Mouse (Mus musculus): ENCODE measurements around the gene Qprt. TPM values are rescaled to one million over a fixed set of nuclear protein-coding genes. Genes with fewer than 3 reads are reported as not detected.

Qprt gene
- polyA plus RNA-seq, 1 experiment: not detected

DNA sequence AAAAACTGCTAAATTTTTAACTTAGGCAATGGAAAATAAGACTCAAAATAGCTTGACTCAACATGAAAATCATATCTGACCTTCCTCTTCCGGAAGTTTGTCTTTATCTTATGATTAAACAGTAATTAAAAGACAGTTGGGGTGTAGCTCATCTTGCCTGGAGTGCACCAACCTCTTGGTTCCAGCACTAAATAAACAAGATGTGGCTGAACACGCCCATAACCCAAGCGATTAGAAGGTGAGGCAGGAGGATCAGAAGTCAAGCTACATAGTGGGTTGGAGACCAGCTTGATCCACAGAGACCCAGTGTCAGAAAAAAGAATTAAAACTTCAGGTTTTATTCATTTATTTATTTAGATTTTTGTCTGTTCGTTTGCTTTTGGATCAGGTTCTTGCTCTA, 38.3 kb downstream of the Qprt start:
- Histone ChIP-seq H3K4me3 (ENCODE audit: insufficient read depth, low read depth, low read length) (no peak overlapping the region), H3K27ac (ENCODE audit: insufficient read depth, low read depth, low read length) (no peak overlapping the region), H3K4me1 (ENCODE audit: control insufficient read depth, insufficient read depth, low read length) (0 out of 2 replicates have a peak, but pooled peaks cover under 1% of the 10 kb centered on the region)
- TF ChIP-seq CTCF (IDR thresholded peaks at IDR 0.05; ENCODE audit: insufficient read depth, low read depth, low read length) (no peak), POLR2A (IDR thresholded peaks at IDR 0.05; ENCODE audit: insufficient read depth, low read depth, low read length) (no peak)
- WGBS: 88% methylated on average over 4 of the region's 4 CpGs

DNA sequence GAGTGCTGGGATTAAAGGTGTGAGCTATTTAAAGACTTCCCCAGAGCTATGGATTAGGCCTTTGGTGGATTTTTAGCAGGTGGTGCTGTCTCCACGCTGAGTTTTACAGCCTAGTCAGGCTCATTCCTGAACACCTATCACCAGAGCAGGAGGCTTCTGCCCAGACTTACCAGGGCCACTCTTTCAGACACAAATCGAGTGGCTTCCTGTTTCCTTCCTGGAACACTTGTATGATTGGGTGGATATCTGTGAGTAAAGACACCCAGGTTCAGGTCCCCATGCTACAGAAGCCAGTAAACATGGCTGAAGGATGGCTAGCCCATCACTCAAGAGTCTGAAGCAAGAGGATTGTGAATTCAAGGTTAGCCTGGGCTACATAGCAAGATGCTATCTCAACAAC, 39.0 kb downstream of the Qprt start:
- WGBS: 69% methylated on average over 2 of the region's 2 CpGs
- Histone ChIP-seq H3K4me3 (ENCODE audit: insufficient read depth, low read depth, low read length) (no peak overlapping the region), H3K27ac (ENCODE audit: insufficient read depth, low read depth, low read length) (no peak overlapping the region), H3K4me1 (ENCODE audit: control insufficient read depth, insufficient read depth, low read length) (no peaks in the 10 kb centered on the region)
- TF ChIP-seq POLR2A (IDR thresholded peaks at IDR 0.05; ENCODE audit: insufficient read depth, low read depth, low read length) (no peak), CTCF (IDR thresholded peaks at IDR 0.05; ENCODE audit: insufficient read depth, low read depth, low read length) (no peak)

DNA sequence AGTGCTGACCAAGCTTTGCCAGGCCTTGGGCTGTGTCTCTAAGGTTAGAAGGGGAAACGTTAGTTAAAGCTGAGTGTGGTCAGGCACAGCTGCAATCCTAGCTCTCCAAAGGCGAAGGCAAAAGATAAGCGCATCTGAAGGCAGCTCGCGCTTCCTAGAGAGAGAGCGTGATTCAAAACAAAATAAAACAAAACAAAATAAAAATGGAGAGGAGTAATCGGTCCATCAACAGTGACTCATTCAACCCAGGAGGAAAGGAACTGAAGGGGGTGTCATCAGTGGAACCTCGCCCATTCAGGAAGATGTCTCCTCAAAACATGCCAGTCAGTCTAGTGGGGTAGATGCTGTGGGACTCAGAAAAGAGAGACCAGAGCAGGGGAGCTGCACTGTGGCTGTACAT, 39.8 kb downstream of the Qprt start:
- 78% methylated on average over 8 of the region's 8 CpGs for WGBS
- Histone ChIP-seq H3K4me3 (ENCODE audit: insufficient read depth, low read depth, low read length) (no peak overlapping the region), H3K4me1 (ENCODE audit: control insufficient read depth, insufficient read depth, low read length) (no peaks in the 10 kb centered on the region), H3K27ac (ENCODE audit: insufficient read depth, low read depth, low read length) (no peak overlapping the region)
- TF ChIP-seq POLR2A (IDR thresholded peaks at IDR 0.05; ENCODE audit: insufficient read depth, low read depth, low read length): no peak
- TF ChIP-seq CTCF (IDR thresholded peaks at IDR 0.05; ENCODE audit: insufficient read depth, low read depth, low read length): no peak

DNA sequence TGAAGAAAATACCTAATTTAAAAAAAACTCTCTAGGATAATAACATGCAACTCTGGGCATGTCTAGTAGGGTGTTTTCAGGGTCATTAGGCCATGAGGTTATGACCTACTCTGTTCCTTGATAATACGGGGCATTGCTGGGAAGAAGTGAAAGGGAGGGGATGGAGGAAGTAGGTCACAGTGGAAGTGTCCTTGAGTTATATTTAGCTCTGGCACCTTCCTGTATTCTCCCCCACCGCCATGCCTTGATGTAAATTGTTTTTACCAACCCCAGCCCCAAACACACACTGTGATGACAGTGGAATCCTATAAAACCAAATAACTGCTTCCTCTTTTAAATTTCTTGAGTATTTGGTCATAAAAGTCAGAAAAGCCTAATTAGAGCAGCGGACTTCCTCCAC, 42.0 kb downstream of the Qprt start:
- no peaks in the 10 kb centered on the region for H3K4me1 ChIP-seq (ENCODE audit: control insufficient read depth, insufficient read depth, low read length)
- H3K27ac ChIP-seq (ENCODE audit: insufficient read depth, low read depth, low read length): no peak overlapping the region
- WGBS: 81% methylated on average over 3 of the region's 3 CpGs
- TF ChIP-seq POLR2A (IDR thresholded peaks at IDR 0.05; ENCODE audit: insufficient read depth, low read depth, low read length) (no peak), CTCF (IDR thresholded peaks at IDR 0.05; ENCODE audit: insufficient read depth, low read depth, low read length) (no peak)
- no peak overlapping the region for H3K4me3 ChIP-seq (ENCODE audit: insufficient read depth, low read depth, low read length)

DNA sequence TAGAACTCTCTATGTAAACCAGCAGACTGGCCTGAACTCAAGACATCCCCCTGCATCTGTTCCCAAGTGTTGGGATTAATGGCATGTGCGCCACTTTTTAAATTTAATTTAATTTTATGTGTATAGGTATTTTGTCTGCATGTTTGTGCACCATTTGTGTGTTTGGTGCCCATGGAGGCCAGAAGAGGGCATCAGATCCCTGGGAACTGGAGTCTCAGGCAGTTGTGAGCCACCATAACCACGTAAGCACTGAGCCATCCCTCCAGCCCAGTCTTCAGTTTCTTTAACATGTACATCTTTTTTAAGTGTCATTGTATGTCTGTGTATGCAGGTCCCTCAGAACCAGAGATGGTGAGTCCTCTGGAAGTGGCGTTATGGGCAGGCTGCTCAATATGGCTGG, 44.3 kb downstream of the Qprt start:
- no peak for TF ChIP-seq CTCF (IDR thresholded peaks at IDR 0.05; ENCODE audit: insufficient read depth, low read depth, low read length)
- TF ChIP-seq POLR2A (IDR thresholded peaks at IDR 0.05; ENCODE audit: insufficient read depth, low read depth, low read length): no peak
- Histone ChIP-seq H3K4me3 (ENCODE audit: insufficient read depth, low read depth, low read length) (no peak overlapping the region), H3K27ac (ENCODE audit: insufficient read depth, low read depth, low read length) (no peak overlapping the region), H3K4me1 (ENCODE audit: control insufficient read depth, insufficient read depth, low read length) (no peaks in the 10 kb centered on the region)
- WGBS: 93% methylated on average over 3 of the region's 3 CpGs

DNA sequence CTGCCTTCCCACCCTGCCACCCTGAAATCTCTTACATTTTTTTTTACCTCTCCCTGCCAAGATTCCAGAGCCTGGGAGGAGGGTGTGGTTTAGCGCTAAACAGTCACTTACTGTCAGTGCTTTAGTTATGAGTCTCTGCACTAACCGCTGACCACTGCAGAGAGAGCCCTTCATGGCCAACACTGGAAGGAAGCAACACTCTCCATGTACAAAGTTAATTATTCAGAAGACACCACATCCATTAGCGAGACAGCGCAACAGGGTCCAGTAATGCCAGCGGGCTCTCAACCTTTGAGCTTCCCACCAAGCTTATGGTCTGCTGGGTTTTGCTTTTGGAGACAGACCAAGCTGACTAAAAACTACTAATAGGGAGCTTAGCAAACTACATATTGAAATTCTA, 45.8 kb downstream of the Qprt start:
- Histone ChIP-seq H3K4me1 (ENCODE audit: control insufficient read depth, insufficient read depth, low read length) (no peaks in the 10 kb centered on the region), H3K4me3 (ENCODE audit: insufficient read depth, low read depth, low read length) (no peak overlapping the region), H3K27ac (ENCODE audit: insufficient read depth, low read depth, low read length) (no peak overlapping the region)
- 84% methylated on average over 5 of the region's 5 CpGs for WGBS
- TF ChIP-seq CTCF (IDR thresholded peaks at IDR 0.05; ENCODE audit: insufficient read depth, low read depth, low read length) (no peak), POLR2A (IDR thresholded peaks at IDR 0.05; ENCODE audit: insufficient read depth, low read depth, low read length) (no peak)

DNA sequence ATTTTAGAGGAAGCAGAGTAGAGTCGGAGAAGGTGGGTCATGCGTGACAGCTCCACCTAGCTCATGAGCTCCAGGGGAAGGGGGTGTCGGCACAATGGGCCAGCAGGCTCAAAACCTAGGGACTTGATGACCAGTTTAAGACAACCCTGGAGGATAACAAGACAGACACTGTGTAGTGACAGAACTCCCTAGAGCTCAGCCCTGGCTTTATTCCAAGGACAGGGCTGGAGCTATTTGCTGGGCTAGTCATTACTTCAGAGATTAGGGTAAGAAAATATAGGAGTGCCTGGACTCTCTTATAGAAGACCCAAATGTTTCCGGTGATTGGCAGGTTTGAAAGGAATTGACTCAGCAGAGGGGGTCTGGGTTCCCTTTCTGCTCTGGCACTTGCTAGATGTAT, 48.8 kb downstream of the Qprt start:
- Histone ChIP-seq H3K4me1 (ENCODE audit: control insufficient read depth, insufficient read depth, low read length) (no peaks in the 10 kb centered on the region), H3K4me3 (ENCODE audit: insufficient read depth, low read depth, low read length) (no peak overlapping the region), H3K27ac (ENCODE audit: insufficient read depth, low read depth, low read length) (no peak overlapping the region)
- TF ChIP-seq POLR2A (IDR thresholded peaks at IDR 0.05; ENCODE audit: insufficient read depth, low read depth, low read length): no peak
- TF ChIP-seq CTCF (IDR thresholded peaks at IDR 0.05; ENCODE audit: insufficient read depth, low read depth, low read length): no peak
- WGBS: 88% methylated on average over 4 of the region's 4 CpGs

DNA sequence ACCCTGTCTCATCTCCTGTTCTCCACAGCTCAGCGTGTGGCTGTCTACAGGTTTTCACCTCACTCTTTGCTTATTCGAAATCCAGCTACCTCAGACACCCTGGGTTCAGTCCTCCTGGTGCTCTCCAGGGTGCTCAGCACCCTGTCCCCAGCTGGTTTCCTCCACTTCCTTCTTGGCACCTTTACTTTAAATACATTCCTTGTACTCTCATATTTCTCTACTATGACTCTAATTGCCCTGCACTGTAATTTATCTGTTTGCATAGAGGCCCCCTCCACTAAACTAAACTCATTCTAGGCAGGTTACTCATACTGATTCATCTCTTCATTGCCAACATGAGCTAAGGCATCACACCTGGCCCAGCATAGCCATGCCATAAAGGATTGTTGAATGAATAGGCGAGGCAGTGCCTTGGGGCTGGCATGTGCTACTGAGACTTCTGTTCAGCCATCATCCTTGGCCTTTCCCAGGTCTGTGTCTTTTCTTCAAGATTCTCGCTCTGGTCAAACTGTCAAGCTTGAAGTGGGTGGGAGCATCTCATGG, 51.1 kb downstream of the Qprt start:
- Histone ChIP-seq H3K4me3 (ENCODE audit: insufficient read depth, low read depth, low read length) (no peak overlapping the region), H3K27ac (ENCODE audit: insufficient read depth, low read depth, low read length) (no peak overlapping the region), H3K4me1 (ENCODE audit: control insufficient read depth, insufficient read depth, low read length) (no peaks in the 10 kb centered on the region)
- 85% methylated on average over 4 of the region's 4 CpGs for WGBS
- TF ChIP-seq CTCF (IDR thresholded peaks at IDR 0.05; ENCODE audit: insufficient read depth, low read depth, low read length) (no peak), POLR2A (IDR thresholded peaks at IDR 0.05; ENCODE audit: insufficient read depth, low read depth, low read length) (no peak)

DNA sequence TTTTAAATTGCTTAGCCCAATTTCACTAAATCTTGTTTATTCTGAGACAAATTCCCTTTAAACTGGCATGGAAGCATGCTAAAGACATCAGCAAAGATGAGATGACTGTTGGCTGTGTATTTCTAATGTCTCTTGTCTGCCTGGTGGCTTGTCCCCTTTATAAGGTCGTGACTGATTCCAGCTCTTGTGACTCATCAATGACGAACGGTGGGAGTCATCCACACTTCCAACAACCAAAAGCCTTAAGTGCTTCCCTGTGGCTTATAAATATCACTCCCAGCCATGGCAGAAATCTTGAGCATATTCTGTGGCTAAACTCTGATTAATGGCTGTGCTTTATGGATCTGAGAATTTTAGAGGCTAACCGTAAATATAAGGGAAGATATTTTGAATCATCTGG, 55.7 kb downstream of the Qprt start:
- Histone ChIP-seq H3K4me1 (ENCODE audit: control insufficient read depth, insufficient read depth, low read length) (no peaks in the 10 kb centered on the region), H3K4me3 (ENCODE audit: insufficient read depth, low read depth, low read length) (no peak overlapping the region), H3K27ac (ENCODE audit: insufficient read depth, low read depth, low read length) (no peak overlapping the region; the same call in 1 of the 2 replicates)
- WGBS: 48% methylated on average over 4 of the region's 4 CpGs
- TF ChIP-seq POLR2A (IDR thresholded peaks at IDR 0.05; ENCODE audit: insufficient read depth, low read depth, low read length) (no peak), CTCF (IDR thresholded peaks at IDR 0.05; ENCODE audit: insufficient read depth, low read depth, low read length) (no peak)

DNA sequence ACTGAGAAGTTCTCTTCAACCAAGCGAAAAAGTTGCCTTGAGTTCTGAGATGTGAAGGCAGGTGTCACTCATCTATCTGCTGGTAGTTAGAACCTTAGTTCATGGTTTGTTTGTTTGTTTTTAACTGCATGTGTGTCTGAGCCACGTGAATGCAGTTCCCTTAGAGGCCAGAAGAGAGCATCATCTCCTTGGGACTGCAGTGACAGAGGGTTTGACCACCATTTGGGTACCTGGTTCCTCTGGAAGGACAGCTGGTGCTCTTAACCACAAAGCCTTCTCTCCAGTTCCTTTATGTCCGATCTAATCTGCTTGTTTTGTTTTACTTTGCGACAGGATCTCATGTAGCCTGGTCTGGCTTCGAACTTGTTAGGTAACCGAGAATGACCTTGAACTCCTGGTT, 56.5 kb downstream of the Qprt start:
- H3K4me3 ChIP-seq (ENCODE audit: insufficient read depth, low read depth, low read length): no peak overlapping the region
- TF ChIP-seq POLR2A (IDR thresholded peaks at IDR 0.05; ENCODE audit: insufficient read depth, low read depth, low read length) (no peak), CTCF (IDR thresholded peaks at IDR 0.05; ENCODE audit: insufficient read depth, low read depth, low read length) (no peak)
- WGBS: 91% methylated on average over 6 of the region's 6 CpGs
- H3K4me1 ChIP-seq (ENCODE audit: control insufficient read depth, insufficient read depth, low read length): no peaks in the 10 kb centered on the region
- no peak overlapping the region for H3K27ac ChIP-seq (ENCODE audit: insufficient read depth, low read depth, low read length)

Other genes starting within 250 kb of the Qprt start
- not detected in 2 replicates for gene Taok2, start 237.5 kb downstream of the Qprt start, polyA plus RNA-seq (2012; ENCODE audit: insufficient read depth, insufficient read length, low replicate concordance, missing spikeins)
- gene Tmem219, start 199.3 kb downstream of the Qprt start, polyA plus RNA-seq (2012; ENCODE audit: insufficient read depth, insufficient read length, low replicate concordance, missing spikeins): not detected in 2 replicates
- not detected in 2 replicates for gene Kctd13, start 193.3 kb downstream of the Qprt start, polyA plus RNA-seq (2012; ENCODE audit: insufficient read depth, insufficient read length, low replicate concordance, missing spikeins)
- not detected in 2 replicates for gene Asphd1, start 172.6 kb downstream of the Qprt start, polyA plus RNA-seq (2012; ENCODE audit: insufficient read depth, insufficient read length, low replicate concordance, missing spikeins)
- not detected in 2 replicates for gene Sez6l2, start 171.7 kb downstream of the Qprt start, polyA plus RNA-seq (2012; ENCODE audit: insufficient read depth, insufficient read length, low replicate concordance, missing spikeins)
- gene Cdipt, start 146.3 kb downstream of the Qprt start, polyA plus RNA-seq (2012; ENCODE audit: insufficient read depth, insufficient read length, low replicate concordance, missing spikeins): 241 TPM in 1 of 2 replicates, not detected in the other
- not detected in 2 replicates for gene Cdiptos, start 146.1 kb downstream of the Qprt start, polyA plus RNA-seq (2012; ENCODE audit: insufficient read depth, insufficient read length, low replicate concordance, missing spikeins)
- not detected in 2 replicates for gene Mvp, start 107.6 kb downstream of the Qprt start, polyA plus RNA-seq (2012; ENCODE audit: insufficient read depth, insufficient read length, low replicate concordance, missing spikeins)
- gene Pagr1b, start 105.7 kb downstream of the Qprt start, polyA plus RNA-seq (2012; ENCODE audit: insufficient read depth, insufficient read length, low replicate concordance, missing spikeins): not detected in 2 replicates
- not detected in 2 replicates for gene Pagr1a, start 104.9 kb downstream of the Qprt start, polyA plus RNA-seq (2012; ENCODE audit: insufficient read depth, insufficient read length, low replicate concordance, missing spikeins)
- gene Gm42742, start 101.1 kb downstream of the Qprt start, polyA plus RNA-seq (2012; ENCODE audit: insufficient read depth, insufficient read length, low replicate concordance, missing spikeins): not detected in 2 replicates
- not detected in 2 replicates for gene Prrt2, start 101.0 kb downstream of the Qprt start, polyA plus RNA-seq (2012; ENCODE audit: insufficient read depth, insufficient read length, low replicate concordance, missing spikeins)
- 437 and 572 TPM in 2 replicates for gene Maz, start 95.2 kb downstream of the Qprt start, polyA plus RNA-seq (2012; ENCODE audit: insufficient read depth, insufficient read length, low replicate concordance, missing spikeins)
- not detected in 2 replicates for gene Kif22, start 79.8 kb downstream of the Qprt start, polyA plus RNA-seq (2012; ENCODE audit: insufficient read depth, insufficient read length, low replicate concordance, missing spikeins)
- not detected in 2 replicates for gene Zg16, start 34.9 kb downstream of the Qprt start, polyA plus RNA-seq (2012; ENCODE audit: insufficient read depth, insufficient read length, low replicate concordance, missing spikeins)
- not detected in 2 replicates for gene AI467606, start 30.9 kb downstream of the Qprt start, polyA plus RNA-seq (2012; ENCODE audit: insufficient read depth, insufficient read length, low replicate concordance, missing spikeins)
- gene Spn, start 15.6 kb upstream of the Qprt start, polyA plus RNA-seq (2012; ENCODE audit: insufficient read depth, insufficient read length, low replicate concordance, missing spikeins): not detected in 2 replicates
- not detected in 2 replicates for gene Cd2bp2, start 73.8 kb upstream of the Qprt start, polyA plus RNA-seq (2012; ENCODE audit: insufficient read depth, insufficient read length, low replicate concordance, missing spikeins)
- not detected in 2 replicates for gene Tbc1d10b, start 86.2 kb upstream of the Qprt start, polyA plus RNA-seq (2012; ENCODE audit: insufficient read depth, insufficient read length, low replicate concordance, missing spikeins)
- not detected in 2 replicates for gene Mylpf, start 86.7 kb upstream of the Qprt start, polyA plus RNA-seq (2012; ENCODE audit: insufficient read depth, insufficient read length, low replicate concordance, missing spikeins)
- gene Zfp553, start 110.8 kb upstream of the Qprt start, polyA plus RNA-seq (2012; ENCODE audit: insufficient read depth, insufficient read length, low replicate concordance, missing spikeins): not detected in 2 replicates
- gene Sept1, start 110.9 kb upstream of the Qprt start, polyA plus RNA-seq (2012; ENCODE audit: insufficient read depth, insufficient read length, low replicate concordance, missing spikeins): 2,394 TPM in 1 of 2 replicates, not detected in the other
- not detected in 2 replicates for gene Zfp771, start 122.0 kb upstream of the Qprt start, polyA plus RNA-seq (2012; ENCODE audit: insufficient read depth, insufficient read length, low replicate concordance, missing spikeins)
- gene Dctpp1, start 138.5 kb upstream of the Qprt start, polyA plus RNA-seq (2012; ENCODE audit: insufficient read depth, insufficient read length, low replicate concordance, missing spikeins): not detected in 2 replicates
- not detected in 2 replicates for gene Sephs2, start 151.8 kb upstream of the Qprt start, polyA plus RNA-seq (2012; ENCODE audit: insufficient read depth, insufficient read length, low replicate concordance, missing spikeins)
- 156 TPM in 1 of 2 replicates, not detected in the other for gene Itgal, start 174.0 kb upstream of the Qprt start, polyA plus RNA-seq (2012; ENCODE audit: insufficient read depth, insufficient read length, low replicate concordance, missing spikeins)
- gene Zfp768, start 223.4 kb upstream of the Qprt start, polyA plus RNA-seq (2012; ENCODE audit: insufficient read depth, insufficient read length, low replicate concordance, missing spikeins): not detected in 2 replicates

All from olfactory bulb, adult 2 months (tissue).